Mouse (Mus musculus) liver, embryonic 13.5 days (tissue): ENCODE measurements around the gene Ptbp3. TPM values are rescaled to one million over a fixed set of nuclear protein-coding genes. Genes with fewer than 3 reads are reported as not detected.
A peak's percentile ranks its signal among the peaks of the same experiment; 100 is the strongest.

Source experiments
- ATAC-seq: fragments of 200-750 bp; cut with Nextera tagmentation; 2 replicates; pipeline ENCODE4 v1.8.0; 2017; ENCODE audit warnings: low read depth, mild to moderate bottlenecking, moderate number of reproducible peaks, moderate library complexity
- DNase-seq: peaks from one replicate; pipeline ENCODE4 v3.0.0; 2022
- H3K27ac ChIP-seq: fragments of 300-500 bp; sonication (generic); 2 replicates; pipeline ENCODE4 v1.5.1; 2015; ENCODE audit warnings: moderate library complexity, mild to moderate bottlenecking, inconsistent platforms
- H3K27me3 ChIP-seq: fragments of 300-500 bp; sonication (generic); 2 replicates; pipeline ENCODE4 v1.6.1; 2015; ENCODE audit warnings: mild to moderate bottlenecking, inconsistent platforms
- H3K36me3 ChIP-seq: fragments of 300-500 bp; sonication (generic); 2 replicates; pipeline ENCODE4 v1.6.1; 2015; ENCODE audit warnings: mild to moderate bottlenecking, inconsistent platforms
- H3K4me1 ChIP-seq: fragments of 300-500 bp; sonication (generic); replicated peaks from 2 replicates; pipeline ENCODE4 v1.6.1; 2015; ENCODE audit warnings: inconsistent platforms
- H3K4me2 ChIP-seq: fragments of 300-500 bp; sonication (generic); 2 replicates; pipeline ENCODE4 v1.6.1; 2015; ENCODE audit warnings: inconsistent platforms, mild to moderate bottlenecking, moderate library complexity
- H3K4me3 ChIP-seq: fragments of 300-500 bp; sonication (generic); replicated peaks from 2 replicates; pipeline ENCODE4 v1.5.1; 2015; ENCODE audit warnings: mild to moderate bottlenecking, inconsistent platforms
- H3K9ac ChIP-seq: fragments of 300-500 bp; sonication (generic); 2 replicates; pipeline ENCODE4 v1.6.1; 2015; ENCODE audit warnings: mild to moderate bottlenecking, inconsistent platforms
- H3K9me3 ChIP-seq: fragments of 300-500 bp; sonication (generic); replicated peaks from 2 replicates; pipeline ENCODE4 v1.6.1; 2016; ENCODE audit warnings: inconsistent platforms
- WGBS: fragments of 180-500 bp; shearing (Covaris S2); methylation state at CpG from one replicate; pipeline ENCODE4 v1.1.7; 2015; ENCODE audit not compliant: insufficient replicate concordance; 5-methylcytosine and 5-hydroxymethylcytosine counted together
- polyA plus RNA-seq: library from polyadenylated mRNA; unstranded; fragments of >200 nt; fragmentation: Nextera tagmentation; extraction: Ambion mirVana; gene quantifications from 2 replicates; pipeline ENCODE4 v1.2.1, GENCODE M21; 2015

Gene Ptbp3
- polyA plus RNA-seq, 1 experiment from 2014 or later, result 44.2 TPM

DNA sequence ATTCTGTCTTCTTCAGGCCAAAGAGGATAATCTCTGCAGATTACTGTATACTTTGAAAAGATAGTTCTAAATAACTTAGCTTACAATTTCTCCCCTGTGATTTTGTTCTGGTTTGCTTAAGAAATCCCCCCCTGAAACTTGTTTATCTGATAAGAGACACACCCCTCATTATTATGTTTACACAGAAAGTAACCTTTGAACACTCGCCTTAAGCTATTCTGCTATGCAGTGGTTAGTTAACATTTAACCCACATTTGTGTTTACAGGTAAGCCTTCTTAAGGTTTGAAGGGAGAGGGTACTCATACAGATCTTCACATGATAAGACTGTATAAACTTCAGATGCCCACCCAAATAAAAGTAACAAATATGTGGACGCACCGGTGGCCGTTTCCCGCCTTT lies 3.7 kb upstream of the Ptbp3 start:
- Histone ChIP-seq H3K36me3 (no peaks in the 10 kb centered on the region), H3K4me3 (no peak overlapping the region), H3K9ac (no peak overlapping the region), H3K27me3 (no peaks in the 10 kb centered on the region), H3K4me1 (peaks cover 44% of the 10 kb centered on the region), H3K4me2 (no peak overlapping the region), H3K9me3 (no peaks in the 10 kb centered on the region), H3K27ac (no peak overlapping the region)
- DNase-seq (no peak), ATAC-seq (no peak)
- 78% methylated on average over 5 of the region's 5 CpGs for WGBS

DNA sequence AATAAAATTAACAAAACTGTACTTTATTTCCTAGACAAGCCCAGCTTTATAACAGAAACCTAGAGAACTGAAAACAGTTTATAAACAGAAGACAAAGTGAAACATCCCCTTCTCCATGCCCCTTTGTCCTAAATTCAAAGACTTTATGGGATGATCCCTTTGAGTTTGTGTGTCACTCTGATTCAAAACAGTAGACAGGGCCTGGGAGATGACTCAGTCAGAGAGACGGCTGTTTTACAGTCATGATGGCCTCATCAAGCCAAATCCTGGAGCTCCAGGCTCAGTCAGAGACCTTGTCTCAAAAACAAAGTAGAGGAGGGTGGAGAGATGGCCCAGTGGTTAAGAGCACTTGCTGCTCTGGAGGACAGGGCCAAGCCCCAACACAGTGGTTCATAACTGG lies 2.7 kb upstream of the Ptbp3 start:
- 85% methylated on average over 1 of the region's 1 CpGs for WGBS
- no peak overlapping the region for H3K27ac ChIP-seq
- H3K4me3 ChIP-seq, result no peak overlapping the region
- peaks cover 47% of the 10 kb centered on the region for H3K4me1 ChIP-seq
- DNase-seq (no peak), ATAC-seq (no peak)
- H3K4me2 ChIP-seq, result no peak overlapping the region
- H3K9me3 ChIP-seq, result no peaks in the 10 kb centered on the region
- H3K27me3 ChIP-seq, result no peaks in the 10 kb centered on the region
- no peak overlapping the region for H3K9ac ChIP-seq
- H3K36me3 ChIP-seq, result no peaks in the 10 kb centered on the region

DNA sequence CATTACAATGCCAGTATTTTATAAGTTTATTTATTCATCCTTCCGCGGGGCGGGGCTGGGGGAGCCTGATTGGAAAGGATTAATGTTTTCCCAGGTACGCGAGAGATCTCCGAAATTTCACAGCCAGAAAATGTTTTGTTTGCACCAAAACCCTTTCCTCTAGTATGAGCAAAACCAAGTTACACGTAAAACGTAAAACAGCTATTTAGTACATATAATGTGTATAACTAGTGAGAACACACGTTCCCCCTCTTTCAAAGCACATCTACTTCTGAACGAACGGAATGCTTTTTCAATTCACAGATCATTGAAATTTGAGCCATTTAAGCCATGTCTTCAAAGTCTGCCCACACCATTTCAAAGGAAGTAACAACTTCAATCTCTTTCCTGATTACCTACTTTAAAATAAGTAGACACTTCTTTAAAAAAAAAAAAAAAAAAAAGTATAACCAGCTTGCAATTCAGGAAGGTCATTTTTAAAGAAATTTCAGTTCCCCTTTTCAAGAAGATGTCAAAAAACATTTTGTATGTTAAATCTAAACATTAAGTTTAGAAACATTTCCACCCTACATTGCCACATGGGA lies 905 bp upstream of the Ptbp3 start:
- peak overlapping the region; percentile 96 for H3K27ac ChIP-seq
- H3K27me3 ChIP-seq, result no peaks in the 10 kb centered on the region
- DNase-seq, result no peak

DNA sequence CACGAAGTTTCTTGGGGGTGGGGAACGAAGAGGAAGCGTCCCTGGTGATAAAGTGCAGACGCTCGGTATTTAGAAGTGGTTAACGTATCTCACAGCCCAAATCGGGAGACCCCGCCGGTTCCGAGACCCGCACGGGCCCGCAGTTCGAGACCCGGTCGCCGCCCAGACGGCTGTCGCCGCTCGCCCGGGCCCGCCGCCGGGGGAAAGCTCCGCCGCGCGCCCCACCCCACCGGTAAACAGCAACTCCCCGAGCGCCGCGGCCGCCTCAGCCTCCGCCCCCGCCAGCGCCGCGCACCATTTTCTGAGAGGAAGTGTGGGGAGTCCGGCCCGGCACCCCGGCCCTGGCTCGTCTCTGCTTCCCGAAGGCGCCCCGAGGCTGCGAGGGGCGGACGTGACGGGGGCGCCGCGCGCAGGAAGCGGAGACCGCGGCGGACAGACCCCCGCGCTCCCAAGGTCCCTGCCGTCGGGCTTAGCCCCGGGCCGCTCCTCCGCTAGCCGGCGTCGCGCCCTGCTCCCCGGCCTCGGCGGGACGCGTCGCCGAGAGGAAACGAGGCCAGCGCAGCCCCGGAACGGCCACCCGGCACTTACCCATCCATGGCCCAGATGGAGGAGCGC lies 497 bp downstream of the Ptbp3 start:
- H3K27ac ChIP-seq, result peak overlapping the region; percentile 100
- H3K27me3 ChIP-seq, result no peaks in the 10 kb centered on the region
- H3K4me2 ChIP-seq, result peak overlapping the region; percentile 80
- no peaks in the 10 kb centered on the region for H3K36me3 ChIP-seq
- under 1% methylated on average over 71 of the region's 83 CpGs for WGBS
- H3K4me1 ChIP-seq, result peaks cover 55% of the 10 kb centered on the region
- peak overlapping the region; percentile 100 for H3K9ac ChIP-seq
- peak; percentile 71 for ATAC-seq
- peak overlapping the region; percentile 97 for H3K4me3 ChIP-seq
- H3K9me3 ChIP-seq, result no peaks in the 10 kb centered on the region
- DNase-seq, result peak; percentile 77

More for the DNA sequence above, 905 bp upstream of the Ptbp3 start:
- H3K9me3 ChIP-seq, result no peaks in the 10 kb centered on the region
- H3K4me3 ChIP-seq, result peak overlapping the region; percentile 97
- peak overlapping the region; percentile 90 for H3K9ac ChIP-seq
- ATAC-seq, result no peak
- WGBS, result 18% methylated on average over 11 of the region's 11 CpGs
- peaks cover 53% of the 10 kb centered on the region for H3K4me1 ChIP-seq
- H3K36me3 ChIP-seq, result no peaks in the 10 kb centered on the region
- peak overlapping the region; percentile 90 for H3K4me2 ChIP-seq

DNA sequence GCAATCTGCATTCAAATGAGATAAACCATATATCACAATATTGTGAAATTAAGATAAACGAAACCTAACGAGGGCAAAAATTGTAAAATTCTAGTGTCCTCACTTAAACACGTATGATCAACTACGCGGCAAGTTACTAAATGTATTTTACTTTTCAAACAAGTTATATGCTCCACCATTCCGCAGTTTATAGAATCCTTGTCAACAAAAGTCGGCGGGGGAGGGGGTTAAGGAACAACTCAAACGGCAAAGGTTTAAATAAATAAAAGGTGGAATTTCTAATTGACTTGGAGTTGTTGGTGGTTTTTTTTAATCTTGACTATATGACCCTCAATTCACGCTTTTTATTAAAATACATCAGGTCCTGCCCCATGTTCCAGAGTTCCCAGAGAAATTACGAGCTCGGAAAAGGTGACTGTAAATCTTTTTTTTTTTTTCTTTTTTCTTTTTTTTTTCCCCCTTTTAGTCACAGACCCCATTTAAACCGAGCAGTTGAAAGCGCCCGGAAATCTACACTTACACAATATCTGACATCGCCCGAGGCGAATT lies 1.1 kb downstream of the Ptbp3 start:
- Histone ChIP-seq H3K36me3 (no peaks in the 10 kb centered on the region), H3K4me3 (peak overlapping the region; percentile 97), H3K9ac (peak overlapping the region; percentile 100), H3K9me3 (no peaks in the 10 kb centered on the region), H3K27me3 (no peaks in the 10 kb centered on the region), H3K4me1 (peaks cover 53% of the 10 kb centered on the region), H3K4me2 (peak overlapping the region; percentile 80), H3K27ac (peak overlapping the region; percentile 100)
- DNase-seq, result no peak
- no peak for ATAC-seq
- WGBS, result 1% methylated on average over 18 of the region's 18 CpGs

- peak overlapping the region; percentile 97 for H3K4me3 ChIP-seq
- peak overlapping the region; percentile 100 for H3K9ac ChIP-seq
- H3K36me3 ChIP-seq, result no peaks in the 10 kb centered on the region
- H3K27ac ChIP-seq, result peak overlapping the region; percentile 100
- H3K4me2 ChIP-seq, result peak overlapping the region; percentile 80
- peaks cover 57% of the 10 kb centered on the region for H3K4me1 ChIP-seq
- no peaks in the 10 kb centered on the region for H3K9me3 ChIP-seq
- no peak for ATAC-seq
- peak; percentile 62 for DNase-seq
- WGBS, result 12% methylated on average over 11 of the region's 11 CpGs
- no peaks in the 10 kb centered on the region for H3K27me3 ChIP-seq
These were observed 1.9 kb downstream of the Ptbp3 start for GRCm38 (mm10) chr4:59547136-59547889.

GRCm38 (mm10) chr4:59546285-59547071 lies 2.7 kb downstream of the Ptbp3 start:
- 36% methylated on average over 7 of the region's 7 CpGs for WGBS
- ATAC-seq, result no peak
- H3K9ac ChIP-seq, result peak overlapping the region; percentile 100
- no peaks in the 10 kb centered on the region for H3K36me3 ChIP-seq
- peaks cover 58% of the 10 kb centered on the region for H3K4me1 ChIP-seq
- no peaks in the 10 kb centered on the region for H3K9me3 ChIP-seq
- H3K4me3 ChIP-seq, result peak overlapping the region; percentile 97
- H3K27ac ChIP-seq, result peak overlapping the region; percentile 100
- H3K27me3 ChIP-seq, result no peaks in the 10 kb centered on the region
- H3K4me2 ChIP-seq, result peak overlapping the region; percentile 80
- DNase-seq, result no peak

- Histone ChIP-seq H3K36me3 (no peaks in the 10 kb centered on the region), H3K4me1 (peaks cover 62% of the 10 kb centered on the region), H3K9ac (peak overlapping the region; percentile 33; the same call in 1 of the 2 replicates), H3K4me2 (no peak overlapping the region), H3K27ac (peak overlapping the region; percentile 50; the same call in 1 of the 2 replicates), H3K9me3 (no peaks in the 10 kb centered on the region), H3K4me3 (no peak overlapping the region), H3K27me3 (no peaks in the 10 kb centered on the region)
- DNase-seq (no peak), ATAC-seq (no peak)
- WGBS, result 60% methylated on average over 2 of the region's 2 CpGs
These were observed 4.5 kb downstream of the Ptbp3 start for GRCm38 (mm10) chr4:59544654-59545053.

- H3K27me3 ChIP-seq, result no peaks in the 10 kb centered on the region
- H3K9ac ChIP-seq, result no peak overlapping the region
- no peak overlapping the region for H3K4me2 ChIP-seq
- ATAC-seq, result no peak
- H3K4me1 ChIP-seq, result peaks cover 77% of the 10 kb centered on the region
- no peak overlapping the region for H3K27ac ChIP-seq
- no peak overlapping the region for H3K4me3 ChIP-seq
- no peaks in the 10 kb centered on the region for H3K9me3 ChIP-seq
- no peak for DNase-seq
- H3K36me3 ChIP-seq, result no peaks in the 10 kb centered on the region
These were observed 6.2 kb downstream of the Ptbp3 start for GRCm38 (mm10) chr4:59543006-59543405.

- Histone ChIP-seq H3K27ac (peak overlapping the region; percentile 58), H3K9me3 (no peaks in the 10 kb centered on the region), H3K4me2 (0 out of 2 replicates have a peak overlapping the region, but pooled peaks have one; percentile 11), H3K27me3 (no peaks in the 10 kb centered on the region), H3K36me3 (0 out of 2 replicates have a peak, but pooled peaks cover 2% of the 10 kb centered on the region), H3K4me1 (peaks cover 88% of the 10 kb centered on the region), H3K9ac (0 out of 2 replicates have a peak overlapping the region, but pooled peaks have one; percentile 19), H3K4me3 (no peak overlapping the region)
- ATAC-seq (no peak), DNase-seq (no peak)
- 77% methylated on average over 1 of the region's 1 CpGs for WGBS
These were observed 12.9 kb downstream of the Ptbp3 start for GRCm38 (mm10) chr4:59536281-59536680.

GRCm38 (mm10) chr4:59535624-59536023 lies 13.5 kb downstream of the Ptbp3 start:
- Histone ChIP-seq H3K4me1 (peaks cover 88% of the 10 kb centered on the region), H3K27ac (peak overlapping the region; percentile 58)

More at GRCm38 (mm10) chr4:59535624-59536023, 13.5 kb downstream of the Ptbp3 start:
- DNase-seq, result no peak
- H3K9me3 ChIP-seq, result no peaks in the 10 kb centered on the region
- H3K36me3 ChIP-seq, result 0 out of 2 replicates have a peak, but pooled peaks cover 2% of the 10 kb centered on the region
- no peaks in the 10 kb centered on the region for H3K27me3 ChIP-seq
- H3K4me3 ChIP-seq, result no peak overlapping the region
- H3K9ac ChIP-seq, result no peak overlapping the region
- no peak for ATAC-seq
- H3K4me2 ChIP-seq, result no peak overlapping the region
